Mouse (Mus musculus): ENCODE data around the gene Cysrt1.

Cysrt1 gene

DNA sequence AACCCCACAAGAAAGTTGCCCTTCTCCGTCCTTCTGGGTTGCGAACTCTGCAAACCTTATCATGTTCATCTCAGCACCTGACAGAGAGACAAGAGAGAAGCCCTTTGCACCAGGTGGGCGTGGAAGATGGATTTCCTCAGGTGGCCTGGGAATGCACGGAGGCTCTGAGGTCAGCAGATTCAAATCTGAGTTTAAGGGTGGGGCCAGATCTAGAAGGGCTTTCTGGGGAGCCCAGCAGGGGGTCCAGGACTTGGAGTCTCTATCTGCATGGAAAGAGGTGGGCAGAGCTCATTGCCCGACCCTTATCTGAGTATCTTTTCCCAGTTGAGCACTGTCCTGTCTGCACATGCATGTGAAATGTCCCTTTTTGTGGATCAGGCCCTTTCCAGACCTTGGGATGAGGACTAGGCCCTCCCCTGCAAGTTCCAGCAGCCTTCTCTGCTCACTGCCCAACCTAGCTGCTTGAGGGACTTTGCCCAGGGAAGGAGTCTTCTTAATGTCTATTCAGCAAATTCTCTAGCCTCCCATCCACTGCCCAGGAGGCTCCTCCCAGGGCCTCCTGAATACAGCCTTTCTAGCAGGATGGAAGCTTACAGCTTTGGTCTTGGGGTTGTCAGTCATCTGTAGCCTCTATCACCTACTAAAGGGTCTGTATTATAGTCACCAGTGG is 7.6 kb downstream of the Cysrt1 start:
- DNase-seq (ENCODE audit: low read depth, low spot score) = no peak

DNA sequence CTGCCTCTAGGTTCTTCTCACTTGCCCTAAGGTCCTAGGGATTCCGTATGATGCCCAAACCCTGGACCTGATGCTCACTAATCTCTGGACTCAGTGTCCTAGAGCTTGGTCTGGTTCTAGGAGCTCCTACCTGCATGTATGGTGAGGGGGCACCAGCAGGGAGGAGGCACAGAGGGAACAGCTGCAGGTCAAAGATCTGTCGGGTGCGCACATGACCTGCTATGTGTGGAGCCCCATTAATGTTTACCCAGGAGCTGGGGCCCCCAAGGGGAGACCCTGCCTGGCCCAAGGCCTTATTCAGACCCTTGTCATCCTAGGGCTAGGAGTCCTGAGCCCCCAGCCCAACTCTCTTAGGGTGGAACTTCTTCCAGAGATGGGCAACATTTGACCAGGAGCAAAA is 8.2 kb downstream of the Cysrt1 start, which contains the start of gene Slc34a3:
Gene Slc34a3, minus strand, starts transcription at position 315 of the 400 bp plus-strand sequence.
- DNase-seq (ENCODE audit: low read depth, low spot score) = no peak

DNA sequence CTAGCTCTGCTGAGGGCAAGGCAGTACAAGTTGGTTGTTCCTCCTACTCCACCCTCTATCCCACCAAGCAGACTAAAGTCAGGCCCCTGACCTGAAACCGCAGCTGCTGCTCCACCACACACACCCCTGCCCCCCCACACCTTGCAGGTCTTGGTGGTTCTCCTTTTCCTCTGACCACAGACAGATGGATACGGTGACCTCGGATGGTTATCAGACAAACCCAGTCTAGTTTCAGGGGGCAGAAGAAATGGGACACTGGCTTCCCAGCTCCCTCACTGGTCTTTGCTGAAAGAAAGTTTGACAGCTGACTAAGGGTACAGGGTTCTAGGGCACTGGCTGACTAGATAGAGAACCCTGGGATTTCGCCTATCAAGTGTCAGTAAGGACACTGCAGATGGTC is 8.8 kb downstream of the Cysrt1 start:
- no peak for DNase-seq (ENCODE audit: low read depth, low spot score)

DNA sequence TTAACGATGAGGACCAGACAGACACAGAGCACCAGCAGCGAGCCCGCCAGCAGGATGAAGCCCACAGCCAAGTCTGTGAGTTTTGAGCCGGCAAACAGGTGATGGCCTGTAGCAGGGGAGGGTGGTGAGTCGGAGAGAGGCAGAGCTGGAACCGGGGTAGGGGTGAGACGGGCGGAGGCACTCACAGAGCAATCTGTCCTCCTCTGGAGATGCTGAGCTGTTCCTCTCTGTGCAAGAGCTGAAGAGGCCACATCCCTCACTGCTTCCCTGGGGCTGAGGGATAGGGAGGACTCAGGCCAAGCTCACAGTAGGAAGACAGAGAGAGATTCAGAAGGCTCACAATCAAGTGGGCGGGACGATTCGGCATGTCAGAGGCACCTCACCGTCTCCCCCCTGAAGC is 11.2 kb downstream of the Cysrt1 start:
- DNase-seq (ENCODE audit: low read depth, low spot score) = no peak

DNA sequence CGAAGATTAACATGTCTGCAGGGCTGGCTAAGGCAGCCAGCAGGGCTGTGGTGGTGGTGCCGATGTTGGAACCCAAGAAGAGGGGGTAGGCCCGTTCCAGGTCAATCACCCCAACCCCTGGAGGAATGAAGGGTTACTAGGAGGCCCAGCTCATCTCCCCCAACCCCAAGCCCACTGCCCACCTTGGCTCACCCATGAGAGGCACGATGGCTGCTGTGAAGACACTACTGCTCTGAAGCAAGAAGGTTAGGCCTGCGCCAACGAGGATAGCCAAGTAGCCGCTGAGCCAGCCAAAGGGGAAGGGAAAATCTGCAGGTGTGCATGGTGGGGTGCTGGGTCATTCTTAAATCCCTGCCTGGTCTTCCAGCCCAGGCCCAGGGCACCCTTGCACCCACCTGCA is 11.7 kb downstream of the Cysrt1 start:
- DNase-seq (ENCODE audit: low read depth, low spot score) = no peak

DNA sequence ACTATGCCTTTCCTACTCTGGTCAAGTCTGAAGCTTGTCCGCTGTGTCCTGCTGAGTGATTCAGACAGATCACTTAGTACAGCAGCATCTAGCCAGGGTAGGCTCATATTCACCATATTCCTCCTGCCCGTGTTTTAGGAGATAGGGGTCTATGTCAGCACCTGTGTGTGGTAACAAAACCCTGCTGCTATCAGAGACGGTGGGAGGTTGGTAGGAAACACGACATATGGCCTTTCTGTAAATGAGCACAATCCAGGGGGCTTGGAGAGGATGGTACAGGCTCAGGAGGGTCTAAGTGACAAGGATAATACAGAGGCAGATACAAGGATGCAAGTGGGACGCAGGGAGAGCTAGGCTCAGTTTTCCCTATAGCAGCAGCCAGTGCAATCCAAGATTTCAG is 12.7 kb downstream of the Cysrt1 start:
- DNase-seq (ENCODE audit: low read depth, low spot score) = no peak

DNA sequence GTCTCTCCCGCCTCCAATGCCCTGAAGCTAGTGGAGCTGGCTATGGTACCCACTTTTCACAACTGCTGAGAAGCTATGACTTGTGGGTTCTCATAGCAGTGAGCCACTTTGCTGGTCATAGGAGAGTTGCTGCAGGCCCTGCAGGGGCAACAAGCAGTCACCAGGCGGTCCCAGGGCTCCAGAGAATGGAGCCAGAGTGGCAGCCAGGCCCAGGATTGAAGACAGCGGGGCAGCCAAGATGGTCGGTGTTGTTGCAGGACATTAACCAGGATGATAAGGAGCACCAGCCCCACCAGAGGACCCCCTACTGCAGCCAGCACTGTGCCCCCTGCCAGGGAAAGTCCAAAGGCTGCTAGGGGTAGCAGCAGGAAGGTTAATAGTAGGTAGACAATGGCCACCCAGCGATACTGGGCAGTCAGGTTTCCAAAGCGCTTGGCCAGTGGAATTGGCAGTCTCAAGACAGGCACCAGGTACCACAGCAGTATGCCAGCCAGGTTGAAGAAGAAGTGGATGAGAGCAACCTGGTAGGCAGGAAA is 13.2 kb downstream of the Cysrt1 start:
- DNase-seq (ENCODE audit: low read depth, low spot score) = no peak

DNA sequence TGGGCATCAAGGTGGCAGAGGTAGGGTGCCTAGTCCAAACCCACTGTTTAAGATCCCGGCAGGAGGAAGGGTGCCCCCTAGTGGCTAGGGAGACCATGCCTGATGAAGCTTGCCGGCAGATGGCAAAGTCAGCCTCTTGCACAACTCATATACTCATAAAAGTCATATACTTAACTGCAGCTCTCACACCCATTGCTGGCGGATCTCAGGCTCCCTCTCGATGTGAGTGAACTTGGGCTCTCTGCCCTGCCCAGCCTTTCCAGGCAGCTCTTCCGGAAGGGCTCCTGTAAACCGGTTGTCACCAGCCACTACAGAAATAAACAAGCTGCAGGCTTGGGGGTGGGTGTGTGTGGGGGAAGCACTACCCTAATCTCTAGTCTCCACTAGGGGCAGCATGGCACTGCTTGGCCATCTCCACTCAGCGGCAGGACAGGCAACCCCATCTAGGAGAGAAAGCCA is 13.8 kb downstream of the Cysrt1 start:
- DNase-seq (ENCODE audit: low read depth, low spot score) = peak; percentile 69

DNA sequence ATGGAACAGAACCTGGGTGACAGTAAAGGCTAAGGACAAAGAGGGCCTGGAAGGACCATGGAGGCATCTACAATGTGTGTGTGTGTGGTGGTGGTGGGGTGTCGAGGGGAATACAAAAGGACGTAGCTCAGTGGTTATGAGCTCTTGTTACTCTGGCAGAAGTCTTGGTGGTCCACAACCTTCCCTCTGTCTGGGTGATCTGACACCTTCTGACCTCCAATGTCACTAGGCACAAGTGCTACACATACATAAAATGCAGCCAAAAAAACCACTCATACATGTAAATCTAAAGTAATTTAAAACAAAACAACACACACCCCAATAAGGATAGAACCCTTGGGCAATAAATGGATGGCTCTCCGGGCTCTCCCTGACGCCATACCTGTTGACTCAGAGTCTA is 14.8 kb downstream of the Cysrt1 start:
- DNase-seq (ENCODE audit: low read depth, low spot score) = no peak

DNA sequence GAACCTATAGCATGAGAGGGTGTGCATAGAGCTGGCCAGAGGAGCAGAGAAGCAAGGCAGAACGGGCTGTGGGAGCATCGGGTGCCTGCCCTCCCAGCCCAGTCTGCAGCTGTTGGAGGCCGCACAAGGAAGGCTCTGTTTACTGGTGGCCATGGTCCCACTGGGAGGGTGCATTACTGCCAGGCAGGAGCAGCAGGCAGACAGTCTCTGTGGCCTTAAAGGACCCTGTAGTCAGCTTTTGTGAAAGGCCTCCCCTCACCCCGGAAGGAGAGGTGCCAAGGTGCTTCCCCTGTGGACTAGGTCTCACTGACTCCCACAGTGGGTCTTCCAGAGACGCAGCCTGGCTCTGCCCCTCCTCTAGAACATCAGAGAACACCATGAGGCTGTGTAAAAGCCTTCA is 15.4 kb downstream of the Cysrt1 start:
- DNase-seq (ENCODE audit: low read depth, low spot score) = no peak

DNA sequence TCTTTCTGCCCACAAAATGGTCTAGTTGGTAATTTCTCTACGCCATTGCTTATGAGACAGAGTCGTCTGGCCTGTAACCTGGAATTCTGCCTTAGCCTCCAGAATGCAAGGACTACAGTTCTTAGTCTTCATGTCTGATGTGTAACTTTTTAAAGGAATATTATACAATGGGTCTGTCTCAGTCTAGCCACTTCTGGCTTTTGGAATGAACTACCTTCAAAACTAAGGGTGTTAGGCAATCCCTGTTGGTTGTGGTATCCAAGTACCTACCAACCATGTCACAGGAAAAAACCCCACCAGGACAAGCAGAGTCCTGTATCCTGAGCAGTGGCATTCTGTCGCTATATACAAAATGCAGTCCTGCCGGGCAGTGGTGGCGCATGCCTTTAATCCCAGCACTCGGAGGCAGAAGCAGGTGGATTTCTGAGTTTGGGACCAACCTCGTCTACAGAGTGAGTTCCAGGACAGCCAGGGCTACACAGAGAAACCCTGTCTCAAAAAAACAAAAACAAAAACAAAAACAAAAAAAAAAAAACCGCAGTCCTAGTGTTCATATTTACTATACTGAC is 16.4 kb downstream of the Cysrt1 start:
- no peak for DNase-seq (ENCODE audit: low read depth, low spot score)

DNA sequence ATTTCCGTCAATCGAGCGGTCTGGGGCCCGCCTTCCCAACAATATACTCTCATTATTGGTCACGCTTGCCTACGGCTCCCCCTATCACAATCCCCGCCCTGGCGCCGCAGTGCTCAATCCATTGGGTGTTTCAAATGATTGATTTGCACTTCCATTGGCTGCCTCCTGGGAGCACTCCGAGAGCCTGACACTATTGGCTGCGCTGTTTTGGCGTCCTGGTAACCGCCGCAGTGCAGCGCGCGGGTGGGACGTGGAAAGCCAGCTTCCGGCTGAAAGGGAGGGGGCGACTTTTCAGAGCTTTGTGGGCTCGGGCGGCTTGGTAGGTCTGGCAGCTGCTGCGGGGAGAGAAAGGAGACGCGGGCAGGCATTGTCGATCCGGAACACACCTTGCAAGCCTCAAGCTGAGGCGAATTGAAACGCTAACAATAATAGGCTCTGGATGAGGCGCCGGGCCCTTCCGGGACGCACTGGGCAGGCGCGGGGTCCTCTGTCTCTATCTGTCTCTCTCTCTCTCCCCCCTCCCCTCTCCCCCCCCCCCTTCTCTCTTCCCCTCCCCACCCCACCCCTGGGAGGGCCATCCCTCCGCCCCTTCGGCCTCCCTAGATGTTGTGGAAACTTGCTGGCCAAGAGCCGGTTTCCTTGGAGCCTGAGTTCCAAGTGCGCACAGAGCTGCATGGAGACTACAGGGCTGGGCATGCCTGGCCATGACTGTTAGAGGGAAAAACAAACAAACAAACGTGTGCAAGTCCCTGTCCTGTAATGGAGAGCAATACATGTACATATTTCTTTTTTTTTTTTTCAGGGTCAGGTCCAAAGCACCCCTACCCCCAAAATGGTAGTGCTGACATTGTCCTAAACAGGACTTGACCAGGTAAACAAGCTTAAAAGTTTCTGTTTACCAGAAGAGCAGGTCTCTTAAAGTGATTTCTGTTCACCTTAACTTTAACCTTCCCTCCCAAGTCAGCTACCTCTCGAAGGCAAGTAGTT is 17.2 kb downstream of the Cysrt1 start:
- peak; percentile 97 for DNase-seq (ENCODE audit: low read depth, low spot score)

DNA sequence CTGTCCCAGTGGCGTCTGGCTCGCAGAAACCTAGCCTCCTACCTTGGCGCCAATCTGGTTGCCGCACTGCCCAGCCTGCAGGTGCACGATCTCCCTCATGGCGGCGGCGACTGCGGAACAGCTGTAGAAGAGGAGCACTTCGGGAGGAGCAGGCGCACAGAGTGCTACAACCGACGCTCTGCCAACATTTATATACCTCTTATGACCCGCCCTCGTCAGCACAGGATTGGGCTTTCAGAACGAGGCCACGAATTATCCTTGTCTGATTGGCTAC is 17.8 kb downstream of the Cysrt1 start, which contains the start of gene Tubb4b:
Gene Tubb4b, minus strand, starts transcription at position 211 of the 274 bp plus-strand sequence.
- no peak for DNase-seq (ENCODE audit: low read depth, low spot score)

DNA sequence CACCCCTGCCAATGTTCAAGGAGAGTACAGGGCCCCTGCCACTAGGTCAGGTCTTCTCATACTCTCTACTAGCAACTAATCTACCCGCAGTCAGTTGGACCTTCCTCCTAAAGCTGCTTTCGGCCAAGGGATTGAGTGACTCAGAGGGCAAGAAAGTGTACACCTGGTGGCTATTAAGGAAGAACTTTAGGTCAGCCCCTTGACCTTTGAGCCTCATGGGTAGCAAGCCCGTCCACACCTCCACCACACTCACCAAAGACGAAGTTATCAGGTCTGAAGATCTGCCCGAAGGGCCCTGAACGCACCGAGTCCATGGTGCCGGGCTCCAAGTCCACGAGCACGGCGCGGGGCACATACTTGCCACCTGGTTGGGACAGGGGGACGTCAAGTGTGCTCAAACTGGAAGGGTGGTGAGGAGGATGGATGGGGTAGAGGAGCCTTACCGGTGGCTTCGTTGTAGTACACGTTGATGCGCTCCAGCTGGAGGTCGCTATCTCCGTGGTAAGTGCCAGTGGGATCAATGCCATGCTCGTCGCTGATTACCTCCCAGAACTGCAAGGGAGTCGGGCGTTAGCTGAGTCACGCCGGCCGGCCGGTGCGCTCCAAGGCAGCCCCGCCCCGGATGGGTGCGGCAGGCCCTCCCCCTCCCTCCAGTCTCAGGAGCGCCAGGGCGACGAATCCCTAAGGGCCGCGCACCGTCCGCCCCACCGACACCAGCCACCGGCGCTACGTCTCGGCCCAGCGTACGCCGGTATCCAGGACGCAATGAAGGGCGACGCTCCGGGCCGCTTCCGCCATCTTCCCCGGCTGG is 18.4 kb downstream of the Cysrt1 start:
- no peak for DNase-seq (ENCODE audit: low read depth, low spot score)

DNA sequence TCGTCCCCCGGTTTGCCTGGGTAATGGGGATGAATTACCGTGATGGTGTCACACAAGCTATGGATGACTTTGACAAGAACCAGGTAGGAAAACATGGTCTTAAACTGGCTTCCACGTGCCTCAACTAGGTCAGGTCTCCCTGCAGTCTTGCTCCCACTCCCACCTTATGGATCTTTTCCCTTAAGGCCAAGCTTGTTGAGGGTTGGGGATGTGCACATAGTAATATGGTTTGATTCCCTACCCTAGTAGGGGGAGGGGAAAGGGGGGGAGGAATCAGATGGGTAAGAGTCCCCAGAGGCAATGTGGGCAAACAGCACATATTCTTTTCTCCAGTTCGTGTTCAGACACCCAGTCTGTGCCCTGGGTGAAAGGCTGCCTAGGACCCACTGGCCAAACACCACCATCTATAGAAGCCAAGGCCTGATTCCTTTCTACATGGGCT is 20.9 kb downstream of the Cysrt1 start:
- DNase-seq (ENCODE audit: low read depth, low spot score) = no peak

DNA sequence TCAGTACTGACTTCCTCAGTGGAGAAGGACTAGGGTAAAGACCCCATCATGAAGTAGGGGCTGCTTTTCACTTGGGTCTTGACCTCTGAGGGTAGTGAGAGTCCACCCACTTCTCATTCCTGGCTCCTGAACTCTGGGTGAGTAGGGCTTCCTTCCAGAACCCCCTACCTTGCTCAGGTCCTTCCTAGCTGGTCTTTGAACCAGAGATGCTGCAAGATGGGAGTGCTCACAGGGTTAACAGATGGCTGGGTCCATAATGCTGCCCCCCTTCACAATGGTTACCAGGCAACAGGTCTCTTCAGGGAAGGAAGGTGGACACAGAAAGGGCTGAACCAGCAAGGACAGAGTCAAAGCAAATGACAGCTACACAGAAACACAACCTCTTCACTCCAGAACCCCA is 23.8 kb downstream of the Cysrt1 start, which contains the start of gene Fam166a:
Gene Fam166a, plus strand, starts transcription at position 301 of the 400 bp plus-strand sequence.
- DNase-seq (ENCODE audit: low read depth, low spot score) = no peak

DNA sequence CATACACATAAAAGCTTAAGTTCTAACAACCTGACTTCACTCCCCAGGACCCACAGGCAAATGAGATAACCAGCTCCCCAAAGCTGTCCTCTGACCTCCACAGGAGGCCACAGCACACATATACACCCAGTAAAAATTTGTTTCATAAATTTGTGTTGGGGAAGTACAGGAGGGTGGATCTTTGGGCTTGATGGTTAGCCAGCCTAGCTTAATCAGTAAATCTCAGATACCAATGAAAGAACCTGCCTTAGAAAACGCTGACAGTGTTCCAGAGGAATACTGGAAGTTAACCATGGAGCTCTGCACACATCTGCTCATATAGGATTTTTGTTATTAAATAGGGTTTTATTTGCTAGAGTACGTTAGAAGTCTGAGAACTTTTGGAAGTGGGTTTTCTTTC is 24.6 kb downstream of the Cysrt1 start:
- no peak for DNase-seq (ENCODE audit: low read depth, low spot score)

DNA sequence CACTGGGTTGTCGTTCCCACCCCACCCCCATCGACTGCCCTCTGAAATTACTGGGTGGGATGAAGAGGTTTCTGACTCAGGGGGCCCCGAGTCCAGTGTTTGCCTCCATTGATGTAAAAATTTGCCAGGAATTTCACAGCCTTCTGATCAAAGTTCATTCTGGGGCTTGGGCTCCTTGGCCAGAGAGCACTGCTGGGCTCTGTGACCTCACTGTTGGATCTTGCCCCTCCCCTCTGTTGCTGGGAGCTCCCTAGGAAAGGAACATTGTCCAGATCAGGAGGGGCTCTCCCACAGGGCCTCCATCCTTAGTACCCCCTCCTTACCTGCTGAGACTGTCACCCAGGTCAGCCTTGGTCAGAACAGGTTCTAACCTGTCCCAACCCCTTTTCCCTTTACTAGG is 27.8 kb downstream of the Cysrt1 start, which contains the start of gene Stpg3:
Gene Stpg3, minus strand, starts transcription at position 194 of the 400 bp plus-strand sequence.
- no peak for DNase-seq (ENCODE audit: low read depth, low spot score)

DNA sequence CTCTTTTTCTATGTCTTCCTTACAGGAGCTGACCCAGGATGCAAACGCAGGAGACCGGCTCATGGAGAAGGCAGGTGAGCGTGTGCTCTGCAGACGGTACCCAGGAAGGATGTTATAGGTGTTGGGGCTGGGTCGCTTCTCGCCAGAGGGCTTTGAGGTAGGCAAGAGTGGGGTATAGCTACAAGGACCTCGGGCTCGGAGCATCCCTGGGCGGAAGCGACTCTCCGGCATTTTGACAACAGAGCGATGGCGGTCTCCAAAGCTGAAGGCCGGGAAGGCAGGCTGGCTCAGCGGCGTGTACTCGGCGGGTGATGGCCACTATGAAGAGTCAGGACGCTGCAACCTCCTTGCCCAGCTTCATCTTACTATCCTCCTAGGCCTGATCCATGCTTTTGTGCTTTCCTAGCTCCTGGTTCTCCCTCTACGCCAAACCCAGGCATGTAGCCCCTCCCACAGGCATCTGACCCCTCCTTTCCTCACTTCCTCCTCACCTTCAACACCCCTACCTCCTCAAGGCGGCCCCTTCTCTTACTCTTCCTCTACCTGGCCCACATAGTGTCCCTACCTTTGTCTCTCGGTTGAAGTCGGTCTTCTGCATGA is 28.9 kb downstream of the Cysrt1 start:
- DNase-seq (ENCODE audit: low read depth, low spot score) = no peak

DNA sequence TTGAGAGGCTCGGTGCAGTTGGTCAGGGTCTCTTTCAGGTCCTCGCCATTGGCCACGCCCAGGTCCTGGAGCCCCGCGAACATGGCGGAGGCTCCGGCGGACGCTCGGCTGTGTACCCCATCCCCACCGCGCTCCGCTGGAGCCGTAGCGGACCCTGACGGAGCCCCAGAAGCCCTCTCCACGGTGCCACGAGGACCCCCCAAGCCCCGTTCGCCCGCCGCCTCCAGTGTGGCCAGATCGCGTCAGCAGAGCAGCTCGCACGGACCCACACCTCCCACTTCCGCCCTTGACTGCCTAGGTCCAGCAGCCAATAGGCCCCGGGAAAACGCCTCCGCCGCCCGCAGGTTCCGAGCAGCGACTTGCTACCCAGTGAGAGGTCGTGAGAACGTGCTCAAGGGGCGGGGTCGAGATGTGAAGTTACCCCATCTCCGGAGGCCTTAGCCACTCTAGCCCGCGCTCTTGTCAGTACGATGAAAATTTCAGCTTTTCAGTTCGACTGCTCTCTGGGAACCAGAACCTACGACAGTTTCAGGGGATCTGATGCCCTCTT is 31.1 kb downstream of the Cysrt1 start, which contains the start of gene Nelfb:
Gene Nelfb, minus strand, starts transcription at position 369 of the 550 bp plus-strand sequence.
- no peak for DNase-seq (ENCODE audit: low read depth, low spot score)

All from WW6 (cell line).